Mouse (Mus musculus) G1E (cell line): ENCODE measurements around the gene Ltbp2.
A peak's percentile ranks its signal among the peaks of the same experiment; 100 is the strongest.

Experiments
- CTCF ChIP-seq: IDR thresholded peaks from 2 replicates; pipeline ENCODE4 v1.5.1; 2012; ENCODE audit warnings: low read depth, low read length, inconsistent platforms, mixed read lengths
- GATA1 ChIP-seq: IDR thresholded peaks from 2 replicates; pipeline ENCODE4 v1.6.1; 2012; ENCODE audit warnings: borderline replicate concordance, low read length, inconsistent platforms, mixed read lengths
- GATA2 ChIP-seq: IDR thresholded peaks from 2 replicates; pipeline ENCODE4 v1.6.1; 2012; ENCODE audit warnings: low read depth, low read length, inconsistent platforms, borderline replicate concordance
- POLR2AphosphoS5 ChIP-seq: IDR thresholded peaks from 2 replicates; pipeline ENCODE4 v1.6.1; 2012; ENCODE audit warnings: low read depth, low read length, inconsistent platforms; ENCODE audit not compliant: insufficient replicate concordance
- TAL1 ChIP-seq: conservative IDR thresholded peaks from 2 replicates; pipeline ENCODE4 v1.6.1; 2012; ENCODE audit warnings: low read depth, low read length, inconsistent platforms, mixed read lengths

DNA sequence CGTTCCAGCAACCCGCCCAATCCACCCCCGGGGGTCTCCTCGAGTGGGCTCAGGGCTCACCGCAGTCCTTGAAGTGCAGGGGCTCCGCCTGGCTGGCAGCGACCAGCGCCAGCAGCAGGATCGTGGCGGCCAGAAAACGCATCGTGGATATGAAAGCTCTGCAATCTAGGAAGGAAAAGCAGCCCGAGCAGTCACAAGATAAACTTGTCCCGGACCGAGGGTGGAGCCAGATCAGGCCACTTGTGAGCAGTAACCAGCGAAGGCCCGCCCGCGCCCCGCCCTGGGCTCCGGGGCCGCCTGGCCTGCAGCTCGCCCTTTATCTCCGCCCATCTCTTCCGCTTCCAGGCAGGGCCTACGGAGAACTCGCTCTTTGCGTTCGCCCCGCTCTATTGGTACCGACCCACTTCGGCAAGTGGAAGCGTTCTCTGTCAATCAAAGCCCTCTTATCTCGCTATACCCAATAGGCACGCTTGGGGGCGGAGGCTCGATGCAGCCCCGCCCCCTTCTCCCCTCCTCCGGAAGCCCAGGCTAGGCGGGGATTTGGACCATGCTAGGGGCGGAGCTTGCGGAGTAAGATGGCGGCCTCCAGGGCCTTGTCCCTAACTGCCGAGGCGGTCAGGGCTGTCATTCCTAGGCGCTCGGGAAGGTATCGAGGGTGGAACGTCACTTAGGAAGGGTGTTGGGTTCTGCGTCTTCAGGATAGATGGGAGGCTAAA lies 103.4 kb downstream of the Ltbp2 start, which contains the start of the genes Npc2 and Isca2:
- TF ChIP-seq CTCF (no peak), POLR2AphosphoS5 (no peak), TAL1 (no peak), GATA1 (no peak), GATA2 (peak; percentile 78; the same call in 1 of the 2 replicates)
